Mouse (Mus musculus) left cerebral cortex, postnatal 36 days (tissue): Measurements from ENCODE around the gene Trim40. TPM values are rescaled to one million over a fixed set of nuclear protein-coding genes. Genes with fewer than 3 reads are reported as not detected.
A peak's percentile ranks its signal among the peaks of the same experiment; 100 is the strongest.

Experiments
- DNase-seq, 2 experiments: peaks; one replicate each; pipeline ENCODE4 v3.0.0; 2021 to 2022; ENCODE audit warnings: low spot score in 2 of 2, mixed read lengths in 1 of 2
- intact Hi-C: fragments of 180-260 bp; cut with DNase I; formaldehyde crosslinking; loops from one replicate; pipeline ENCODE4 v1.15.1; 2025
- total RNA-seq, 2 experiments: library from RNA; stranded (reverse); gene quantifications; 2 replicates each; pipeline ENCODE4 v1.2.3; 2021

The Trim40 gene
- total RNA-seq, 2 experiments from 2014 or later: not detected

DNA sequence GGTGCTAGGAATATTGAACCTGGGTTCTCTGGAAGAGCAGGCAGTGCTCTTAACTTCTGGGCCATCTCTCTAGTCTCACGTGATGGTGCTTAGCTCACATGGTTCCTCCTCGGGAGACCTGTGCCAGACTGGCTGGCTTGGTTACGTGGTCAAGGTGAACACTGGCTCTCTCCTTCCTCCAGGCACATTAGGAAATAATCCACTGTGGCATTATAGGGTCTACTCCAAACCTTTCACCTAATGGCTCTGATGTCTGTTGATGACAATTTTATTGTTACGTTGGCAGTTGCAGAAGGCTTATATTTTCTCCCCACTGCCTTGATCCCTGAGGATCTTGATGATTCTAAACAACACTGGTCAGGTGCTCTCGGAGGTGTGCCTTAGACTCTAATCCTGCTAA is 41.0 kb downstream of the Trim40 start:
- intact Hi-C loops: no loop called here
- DNase-seq: no peak

DNA sequence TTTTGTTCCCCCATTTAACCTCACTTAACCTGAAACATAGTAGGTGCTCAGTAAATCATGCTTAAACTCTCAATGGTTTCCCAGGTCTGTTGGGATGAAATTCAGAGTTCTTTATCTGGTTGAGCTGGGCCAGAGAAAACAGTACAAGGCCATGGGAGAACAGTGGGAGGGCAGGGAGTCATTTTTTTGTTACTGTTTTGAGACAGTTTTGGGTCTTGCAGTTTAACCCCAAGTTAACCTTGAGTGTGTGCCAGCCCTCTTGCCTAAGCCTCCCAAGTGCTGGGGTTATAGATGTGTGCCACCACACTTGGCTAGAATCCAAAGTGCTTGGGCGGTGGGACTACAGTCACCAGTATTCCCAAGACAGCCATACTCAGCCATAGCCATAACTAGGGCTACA is 45.2 kb downstream of the Trim40 start:
- DNase-seq: no peak
- intact Hi-C loops: no loop called here

DNA sequence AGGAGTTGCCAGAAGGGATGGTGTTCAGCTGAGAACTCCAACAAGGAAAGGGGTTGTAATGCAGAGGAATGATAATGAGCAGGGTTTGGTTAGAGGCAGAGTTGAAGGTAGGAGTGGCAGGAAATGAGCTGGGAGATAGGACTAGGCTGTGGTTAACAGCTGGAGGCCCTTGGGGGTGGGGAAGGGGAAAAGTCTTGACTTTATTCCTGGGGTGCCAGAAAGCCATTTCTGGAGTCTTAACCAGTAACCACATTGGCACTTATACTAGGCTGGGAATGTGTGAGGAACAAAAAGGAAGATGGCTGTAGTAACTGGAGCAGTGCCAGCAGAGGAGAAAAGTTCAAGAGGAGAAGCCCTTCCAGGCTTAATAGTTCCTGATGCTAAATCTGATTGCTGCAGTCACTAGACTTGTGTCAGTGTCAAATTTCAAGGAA is 45.6 kb downstream of the Trim40 start:
- no peak for DNase-seq
- intact Hi-C loops: no loop called here

DNA sequence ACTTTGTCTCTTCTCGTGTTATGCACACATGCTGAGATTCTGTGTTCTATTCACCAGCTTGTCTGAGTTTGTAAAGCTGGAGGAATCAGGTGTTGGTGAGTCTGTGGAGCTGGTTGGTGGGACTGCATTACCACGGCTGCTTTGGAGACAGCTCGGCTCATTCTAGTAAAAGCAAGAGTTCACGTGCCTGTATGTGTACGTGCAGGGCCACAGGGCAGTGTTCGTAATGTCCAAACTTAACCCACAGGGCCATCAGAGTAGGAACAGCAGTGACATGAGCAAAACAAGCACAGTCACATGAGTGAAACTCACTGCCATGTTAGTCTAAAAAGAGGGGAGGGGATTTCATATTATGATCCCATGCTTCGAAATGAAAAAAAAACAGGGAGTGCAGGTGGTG is 46.2 kb downstream of the Trim40 start:
- DNase-seq: no peak
- intact Hi-C loops: no loop called here

DNA sequence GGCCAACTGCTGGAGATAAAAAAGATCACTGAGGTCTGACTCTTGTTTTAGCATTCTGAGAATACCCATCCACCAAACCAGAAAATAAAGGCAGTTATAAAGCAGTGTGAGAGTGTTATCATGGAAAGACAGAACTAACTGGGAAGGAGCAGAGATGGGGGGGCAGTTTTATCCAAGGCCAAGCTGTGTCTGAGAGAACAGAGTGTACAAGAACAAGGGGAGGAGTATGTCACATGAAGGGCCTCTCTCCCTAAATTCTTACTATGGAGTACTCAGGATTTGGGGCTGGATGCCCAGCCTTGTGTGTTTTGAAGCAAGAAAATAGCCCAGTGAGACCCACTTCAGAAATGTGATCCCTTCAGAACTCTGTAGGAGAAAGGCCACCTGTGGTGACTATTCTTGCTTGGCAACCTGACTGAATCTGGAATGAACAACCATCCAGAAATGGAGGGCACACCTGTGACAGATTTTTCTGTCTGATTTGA is 48.9 kb downstream of the Trim40 start:
- intact Hi-C loops: no loop called here
- no peak for DNase-seq

DNA sequence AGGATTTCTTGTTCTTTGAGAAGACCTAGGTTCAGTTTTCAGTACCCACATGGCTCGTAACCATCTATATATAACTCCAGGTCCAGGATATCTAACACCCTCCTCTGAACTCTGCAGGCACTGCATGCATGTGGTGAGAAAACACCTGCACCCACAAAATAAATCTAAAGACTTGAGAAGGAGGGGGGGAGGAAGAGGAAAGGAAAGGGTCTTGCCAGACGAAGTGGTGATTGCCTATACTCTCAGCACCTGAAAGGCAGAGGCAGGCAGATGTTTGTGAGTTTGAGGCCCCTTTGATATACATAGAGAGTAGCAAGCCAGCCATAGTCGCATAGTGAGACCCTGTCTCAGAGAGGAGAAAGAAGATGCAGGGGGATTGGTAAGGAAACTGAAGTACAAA is 50.0 kb downstream of the Trim40 start:
- no peak for DNase-seq
- intact Hi-C loops: no loop called here

DNA sequence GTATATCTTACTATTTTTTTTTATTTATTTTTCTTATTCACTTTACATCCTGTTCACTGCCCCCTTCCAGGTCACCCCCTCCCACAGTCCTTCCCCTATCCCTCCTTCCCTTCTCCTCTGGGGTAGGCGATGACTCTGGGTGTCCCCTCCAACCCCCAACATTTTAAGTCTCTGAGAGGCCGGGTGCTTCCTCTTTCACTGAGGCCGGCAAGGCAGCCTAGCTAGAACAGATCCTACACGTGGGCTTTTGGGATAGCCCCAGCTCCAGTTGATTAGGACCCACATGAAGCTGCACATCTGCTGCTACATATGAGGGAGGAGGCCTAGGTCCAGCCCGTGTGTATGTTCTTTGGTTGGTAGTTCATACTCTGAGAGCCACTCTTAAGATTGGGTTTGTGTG is 50.9 kb downstream of the Trim40 start:
- intact Hi-C loops: no loop called here
- no peak for DNase-seq

DNA sequence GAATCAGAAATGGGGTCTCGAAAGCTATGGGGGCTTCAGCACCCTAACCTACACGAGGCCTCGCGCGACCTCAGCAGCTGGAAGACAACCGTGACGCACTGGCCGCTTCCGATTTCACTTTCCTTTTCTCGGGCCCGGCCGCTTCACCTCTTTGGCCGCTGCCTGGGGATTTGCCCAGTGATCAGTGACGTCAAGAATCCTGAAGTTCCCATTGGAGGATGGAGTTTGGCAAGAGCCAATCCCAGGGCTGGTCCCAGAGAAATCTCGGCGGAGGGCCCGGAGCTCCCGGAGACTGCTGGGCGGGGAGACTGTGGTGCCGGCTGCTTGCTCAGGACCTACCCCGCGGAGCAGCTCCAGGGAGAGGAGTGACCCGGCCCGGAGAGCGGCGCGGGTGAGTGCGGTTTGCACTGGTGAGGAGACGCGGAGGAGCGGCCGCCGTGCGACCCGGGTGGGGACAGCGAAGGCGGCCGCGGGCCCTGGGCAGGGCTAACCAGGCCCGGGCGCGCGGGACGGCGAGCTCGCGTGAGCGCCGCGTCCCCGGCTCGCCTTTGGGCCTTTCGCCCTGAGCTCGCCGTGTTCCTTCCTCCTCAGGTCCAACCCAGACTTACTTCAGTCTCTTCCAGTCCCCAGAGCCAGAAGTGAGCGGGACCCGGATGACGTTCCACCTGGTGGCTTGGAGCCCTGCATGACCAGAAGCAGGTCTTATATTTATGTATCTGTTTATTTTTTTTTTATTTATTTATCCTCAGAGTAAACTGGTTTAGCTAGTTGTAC is 52.9 kb downstream of the Trim40 start, which contains the start of gene Trim26:
Gene Trim26, plus strand, starts transcription at position 261 of the 774 bp plus-strand sequence.
- DNase-seq: peak; percentile 94 to 97
- intact Hi-C loops: no loop called here

DNA sequence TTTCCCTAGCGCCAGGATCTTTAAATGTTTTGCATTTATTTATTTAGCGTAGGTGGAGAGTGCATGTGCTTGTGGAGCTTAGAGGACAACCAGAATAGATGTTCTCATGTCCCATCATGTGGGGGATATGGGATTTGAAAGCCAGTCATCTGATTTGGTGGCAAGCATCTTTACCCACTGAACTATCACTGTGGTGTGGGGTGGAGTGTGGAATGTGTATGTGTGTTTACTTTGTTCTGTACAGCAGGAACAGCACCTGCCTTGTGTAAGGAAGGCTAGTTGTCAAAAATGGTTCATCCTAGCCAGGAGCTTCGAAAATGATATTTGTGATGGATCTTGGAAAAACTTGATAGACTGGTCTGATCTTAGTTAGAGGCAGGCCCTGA is 53.5 kb downstream of the Trim40 start:
- intact Hi-C loops: no loop called here

DNA sequence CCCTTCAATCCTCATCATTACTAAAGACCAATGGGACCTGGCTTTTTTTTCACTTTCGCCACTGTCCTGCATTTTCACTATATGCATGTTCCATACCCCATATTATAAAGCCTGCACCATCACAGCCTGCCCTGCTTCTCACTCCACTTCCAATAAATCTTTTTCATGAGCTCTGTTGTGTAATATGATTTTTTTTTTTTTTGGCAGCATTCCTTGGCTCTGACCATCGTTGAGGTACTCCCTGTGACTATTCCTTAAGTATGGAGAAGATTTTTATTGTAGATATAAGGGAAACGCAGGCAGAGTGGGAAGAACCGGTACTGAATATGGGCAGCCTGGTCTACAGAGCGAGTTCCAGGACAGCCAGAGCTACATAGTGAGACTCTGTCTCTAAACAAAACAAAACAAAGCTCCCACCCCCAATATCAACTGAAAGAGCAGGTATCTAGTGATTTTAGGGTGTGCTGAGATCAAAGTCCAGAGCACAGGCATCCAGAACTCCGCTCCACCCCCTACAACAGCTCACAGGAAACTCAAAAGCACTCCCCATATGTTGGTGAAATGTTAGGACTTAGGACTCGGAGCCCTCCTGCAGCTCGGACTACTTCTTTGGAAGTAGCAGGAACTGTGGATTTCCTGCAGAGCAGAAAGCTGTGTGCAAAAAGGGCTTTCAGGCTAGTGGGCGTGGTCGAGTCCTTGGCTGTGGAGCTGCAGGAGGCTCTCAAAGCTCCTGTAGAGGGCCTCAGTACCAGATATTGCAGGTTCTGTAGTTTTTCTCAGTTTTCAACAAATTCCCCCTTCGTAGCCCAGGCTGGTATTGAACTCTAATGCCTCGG is 54.1 kb downstream of the Trim40 start:
- intact Hi-C loops: no loop called here
- DNase-seq: peak; percentile 47 to 48

More for the DNA sequence above, 53.5 kb downstream of the Trim40 start:
- DNase-seq: peak in 1 of 2 experiments; percentile 16

DNA sequence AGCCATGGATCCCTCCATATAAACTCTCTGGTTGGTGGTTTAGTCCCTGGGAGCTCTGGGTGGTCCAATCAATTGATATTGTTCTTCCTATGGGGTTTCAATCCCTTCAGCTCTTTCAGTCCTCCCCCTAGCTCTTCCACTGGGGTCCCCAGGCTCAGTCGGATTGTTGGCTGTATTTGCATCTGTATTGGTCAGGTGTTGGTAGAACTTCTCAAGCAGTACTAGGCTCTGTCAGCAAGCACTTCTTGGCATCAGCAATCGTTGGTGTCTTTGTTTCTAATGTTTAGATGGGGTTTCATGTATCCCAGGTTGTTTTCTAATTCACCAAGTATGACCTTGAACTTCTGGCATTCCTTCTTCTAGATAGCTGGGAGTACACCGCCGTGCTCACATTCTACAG is 57.2 kb downstream of the Trim40 start:
- intact Hi-C loops: no loop called here

More for the DNA sequence above, 57.2 kb downstream of the Trim40 start:
- DNase-seq: no peak

Other genes with a start within 250 kb of the Trim40 start
- gene H2-M9, start 247.5 kb downstream of the Trim40 start, total RNA-seq: not detected
- not detected for gene H2-M1, start 217.9 kb downstream of the Trim40 start, total RNA-seq
- gene H2-M10.5, start 117.2 kb downstream of the Trim40 start, total RNA-seq: not detected
- not detected for gene H2-M10.6, start 78.0 kb downstream of the Trim40 start, total RNA-seq
- gene Trim26, start 53.0 kb downstream of the Trim40 start, total RNA-seq: 10 to 100 TPM; 18.1 to 20.4 TPM
- not detected for gene Trim15, start 22.9 kb downstream of the Trim40 start, total RNA-seq
- not detected for gene Trim10, start 20.5 kb downstream of the Trim40 start, total RNA-seq
- not detected for gene Trim31, start 8.0 kb upstream of the Trim40 start, total RNA-seq
- gene Rnf39, start 52.8 kb upstream of the Trim40 start, total RNA-seq: 1 to 10 TPM; 7.1 to 9.9 TPM
- gene Ppp1r11, start 61.6 kb upstream of the Trim40 start, total RNA-seq: 100 to 1,000 TPM; 126 to 130 TPM
- 10 to 100 TPM; 32.1 to 33.5 TPM for gene Znrd1, start 68.4 kb upstream of the Trim40 start, total RNA-seq
- gene Znrd1as, start 68.5 kb upstream of the Trim40 start, total RNA-seq: 1 to 10 TPM; 3.6 to 3.8 TPM
- not detected for gene 2410137M14Rik, start 91.1 kb upstream of the Trim40 start, total RNA-seq
- gene H2-M5, start 99.4 kb upstream of the Trim40 start, total RNA-seq: 1 to 10 TPM in 1 of 2 experiments, under 1 TPM in 1; 0.69 to 1.2 TPM
- gene Zfp57, start 111.0 kb upstream of the Trim40 start, total RNA-seq: 10 to 100 TPM; 11.5 to 20.4 TPM
- gene Mog, start 133.3 kb upstream of the Trim40 start, total RNA-seq: 10 to 100 TPM; 48.3 to 87.0 TPM
- gene Gabbr1, start 155.8 kb upstream of the Trim40 start, total RNA-seq: 100 to 1,000 TPM; 679 to 696 TPM
- gene Olfr90, start 198.4 kb upstream of the Trim40 start, total RNA-seq: not detected
- not detected for gene Olfr91, start 208.2 kb upstream of the Trim40 start, total RNA-seq
- not detected for gene Olfr92, start 230.0 kb upstream of the Trim40 start, total RNA-seq